ENCODE assay signal across 8 mouse cellular contexts in the genomic region with DNA sequence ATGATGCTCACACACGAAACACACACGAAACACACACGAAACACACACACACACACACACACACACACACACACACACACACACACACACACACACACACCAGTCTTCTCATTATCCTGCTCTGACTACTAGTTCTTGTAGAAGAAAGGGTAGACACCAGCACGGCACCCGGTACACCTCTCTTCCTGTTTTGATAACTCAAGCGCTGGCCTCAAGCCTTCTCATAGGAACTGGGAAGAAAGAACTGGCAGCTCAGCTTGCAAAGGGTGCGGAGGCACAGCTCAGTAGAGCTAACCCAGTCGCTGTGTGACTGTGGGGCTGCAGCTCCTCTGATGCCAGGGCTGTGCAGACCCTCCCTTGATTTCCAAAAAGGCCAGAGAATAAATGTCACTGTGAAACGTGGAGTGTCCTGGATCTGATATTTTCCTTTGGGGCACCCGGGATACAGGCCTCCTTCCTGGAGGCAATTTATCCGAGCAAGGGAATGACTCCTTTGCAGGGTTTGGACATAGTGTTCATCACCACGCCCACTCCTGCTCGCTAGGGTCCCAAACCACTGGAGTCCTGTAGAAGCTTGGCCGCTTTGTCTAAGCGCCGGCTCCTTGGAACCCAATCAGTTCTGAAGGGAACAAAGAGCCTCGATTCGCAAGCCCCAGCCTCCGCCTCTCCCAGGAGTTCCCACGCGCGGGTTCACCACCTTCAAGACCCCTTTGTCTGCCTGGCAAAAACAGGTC. TPM values are rescaled to one million over a fixed set of nuclear protein-coding genes. Genes with fewer than 3 reads are reported as not detected.
DNase-seq lines count a peak whose midpoint lies in the region; ATAC-seq lines count a peak whose summit lies in the region.

No protein-coding gene starts in this region.

- H3K9me3 ChIP-seq in lung, embryonic 16.5 days (ENCODE audit: control insufficient read depth, low read length), result no peaks in the 10 kb centered on the region

- peak overlapping the region; percentile 23 for H3K27ac ChIP-seq in lung, embryonic 16.5 days (ENCODE audit: low read length)

- H3K4me1 ChIP-seq in lung, embryonic 16.5 days (replicated peaks; ENCODE audit: control insufficient read depth, insufficient read depth, low read length), result peaks cover 12% of the 10 kb centered on the region

- H3K27me3 ChIP-seq in lung, embryonic 16.5 days (ENCODE audit: control insufficient read depth, insufficient read depth, low read depth, low read length), result no peaks in the 10 kb centered on the region

- H3K9ac ChIP-seq in lung, embryonic 16.5 days (ENCODE audit: low read length), result peak overlapping the region; percentile 60

- ATAC-seq in frontal cortex, adult (ENCODE audit: low TSS enrichment), result peak; percentile 36; the same call in 1 of the 2 replicates
- ATAC-seq in lung, embryonic 16.5 days (ENCODE audit: low read depth), result peak; percentile 15; the same call in 1 of the 2 replicates

- H3K36me3 ChIP-seq in lung, embryonic 16.5 days (ENCODE audit: control insufficient read depth, insufficient read depth, low read length), result no peaks in the 10 kb centered on the region

- DNase-seq in frontal cortex, postnatal 25 days (ENCODE audit: low spot score in 2 of 2), result no peak
- DNase-seq in R1 (ENCODE audit: low read depth, low spot score), result peak; percentile 13
- peak; percentile 10 to 23 for DNase-seq in frontal cortex, postnatal 10 days (ENCODE audit: low spot score in 2 of 2)
- DNase-seq in induced T-regulatory cell, adult 2 months (ENCODE audit: low read depth), result peak; percentile 80
- DNase-seq in right cerebral cortex, adult 18-20 months, result peak; percentile 12
- DNase-seq in MN1 (ENCODE audit: low spot score), result no peak

- 10% methylated on average over 22 of the region's 22 CpGs for WGBS in lung, embryonic 16.5 days

- H3K4me3 ChIP-seq in lung, embryonic 16.5 days (ENCODE audit: low read length), result peak overlapping the region; percentile 78

- H3K4me2 ChIP-seq in lung, embryonic 16.5 days (ENCODE audit: low read depth, low read length), result peak overlapping the region; percentile 97

RNA-seq across cellular contexts. Expression of a gene that starts 2.2 kb away (rescaled TPM):
- 9.5 and 10.9 TPM in 2 replicates for polyA plus RNA-seq in lung, embryonic 16.5 days (2015; fragmentation: Nextera tagmentation; extraction: Ambion mirVana)

Comparison
In these comparisons a context has a peak if more than half of its experiments do, and no peak if none do; other contexts are left out.
1. DNase-seq: peak in R1 (single experiment), frontal cortex, postnatal 10 days (2 of 2), induced T-regulatory cell, adult 2 months (single experiment) and right cerebral cortex, adult 18-20 months (single experiment); none in frontal cortex, postnatal 25 days (0 of 2) and MN1 (single experiment).